Comparison of ENCODE assay signal across 12 mouse cellular contexts in the genomic region with DNA sequence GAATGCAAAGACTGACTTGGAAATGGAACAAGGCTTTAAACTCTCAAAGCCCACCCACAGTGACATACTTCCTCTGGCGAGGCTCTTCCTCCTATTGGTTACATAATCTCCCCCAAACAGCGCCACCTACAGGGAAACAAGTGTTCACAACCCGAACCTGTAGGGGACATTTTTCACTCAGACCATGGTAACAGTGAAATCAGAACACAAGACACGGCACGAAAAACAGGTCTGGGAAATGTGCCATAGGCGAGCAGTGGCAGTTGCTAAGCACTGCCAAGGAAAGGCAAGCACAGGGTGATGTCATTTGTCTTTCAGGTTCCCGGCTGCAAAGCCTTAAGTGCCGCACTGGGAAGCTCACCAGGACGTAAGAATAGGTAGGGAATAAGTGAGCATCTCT.
DNase-seq lines count a peak whose midpoint lies in the region; ATAC-seq lines count a peak whose summit lies in the region.
"Had no signal": no experiment of that assay in that cellular context is flagged by ENCODE, and none has a peak within 500 bp of the region (broad histone marks: within the 10 kb centered on the region; RNA-seq: fewer than 3 reads in every experiment).

No protein-coding gene starts in this region.

- no peak overlapping the region for H3K4me3 ChIP-seq in heart, embryonic 11.5 days (ENCODE audit: low read depth, low read length)
- H3K4me3 ChIP-seq in forebrain, embryonic 11.5 days (ENCODE audit: low read depth, low read length): no peak overlapping the region
- H3K4me3 ChIP-seq: midbrain, embryonic 10.5 days; neural tube, embryonic 12.5 days had no signal

- intact Hi-C loops in left cerebral cortex, postnatal 25 days (cut with DNase I): no loop called here

- 89% methylated on average over 9 of the region's 9 CpGs for WGBS in heart, embryonic 11.5 days (ENCODE audit: insufficient replicate concordance)
- WGBS in forebrain, embryonic 11.5 days: 95% methylated on average over 9 of the region's 9 CpGs

- no peak overlapping the region for H3K27ac ChIP-seq in heart, embryonic 11.5 days (ENCODE audit: low read depth, low read length)
- H3K27ac ChIP-seq in forebrain, embryonic 11.5 days (ENCODE audit: low read depth, low read length): no peak overlapping the region
- H3K27ac ChIP-seq: midbrain, embryonic 10.5 days; neural tube, embryonic 12.5 days had no signal

- no peak overlapping the region for H3K4me2 ChIP-seq in heart, embryonic 11.5 days
- no peak overlapping the region for H3K4me2 ChIP-seq in forebrain, embryonic 11.5 days (ENCODE audit: low read depth, low read length, severe bottlenecking)
- H3K4me2 ChIP-seq: liver, embryonic 11.5 days; neural tube, embryonic 12.5 days had no signal

- DNase-seq in adrenal gland, postnatal 10 days: peak; percentile 26
- DNase-seq in adrenal gland, adult 18-20 months (ENCODE audit: low spot score in 2 of 2): no peak
- DNase-seq in heart, postnatal 4 days: peak; percentile 13
- DNase-seq in lung, postnatal 36 days: peak; percentile 58
- DNase-seq in lung, postnatal 14 days: no peak
- peak; percentile 12 to 37 for DNase-seq in left cerebral cortex, postnatal 25 days (ENCODE audit: low spot score in 2 of 2)
- no peak for DNase-seq in forebrain, embryonic 11.5 days (ENCODE audit: low spot score)
- DNase-seq: spleen, adult 18-20 months had no signal

- peaks cover 3% of the 10 kb centered on the region; the same call in 1 of the 2 replicates for H3K4me1 ChIP-seq in heart, embryonic 11.5 days (ENCODE audit: control insufficient read depth, insufficient read depth, low read length)
- H3K4me1 ChIP-seq in forebrain, embryonic 11.5 days (replicated peaks; ENCODE audit: control insufficient read depth, insufficient read depth, low read length): no peaks in the 10 kb centered on the region

- no peaks in the 10 kb centered on the region for H3K36me3 ChIP-seq in heart, embryonic 11.5 days (ENCODE audit: control insufficient read depth, insufficient read depth, low read length)
- H3K36me3 ChIP-seq in forebrain, embryonic 11.5 days (ENCODE audit: control insufficient read depth, insufficient read depth, low read length): no peaks in the 10 kb centered on the region
- H3K36me3 ChIP-seq: midbrain, embryonic 10.5 days; neural tube, embryonic 12.5 days had no signal

- no peak overlapping the region for H3K9ac ChIP-seq in heart, embryonic 11.5 days (ENCODE audit: low read depth, low read length)
- no peak overlapping the region for H3K9ac ChIP-seq in forebrain, embryonic 11.5 days (ENCODE audit: low read length)
- H3K9ac ChIP-seq: neural tube, embryonic 12.5 days had no signal

- ATAC-seq in heart, embryonic 11.5 days (replicated peaks; ENCODE audit: insufficient number of reproducible peaks, low FRiP score, low TSS enrichment): no peak
- ATAC-seq in forebrain, embryonic 11.5 days (replicated peaks; ENCODE audit: low FRiP score): no peak

- no peaks in the 10 kb centered on the region for H3K27me3 ChIP-seq in heart, embryonic 11.5 days (ENCODE audit: control insufficient read depth, insufficient read depth, low read length)
- H3K27me3 ChIP-seq in forebrain, embryonic 11.5 days (ENCODE audit: control insufficient read depth, insufficient read depth, low read length): no peaks in the 10 kb centered on the region
- H3K27me3 ChIP-seq: neural tube, embryonic 12.5 days had no signal

- H3K9me3 ChIP-seq in heart, embryonic 11.5 days (replicated peaks; ENCODE audit: control insufficient read depth, low read length): no peaks in the 10 kb centered on the region
- no peaks in the 10 kb centered on the region for H3K9me3 ChIP-seq in forebrain, embryonic 11.5 days (ENCODE audit: control insufficient read depth, low read length)
- H3K9me3 ChIP-seq: midbrain, embryonic 10.5 days; neural tube, embryonic 12.5 days had no signal

Comparison
In these comparisons a context has a peak if more than half of its experiments do, and no peak if none do; other contexts are left out.
1. DNase-seq: peak in adrenal gland, postnatal 10 days (single experiment), heart, postnatal 4 days (single experiment), lung, postnatal 36 days (single experiment) and left cerebral cortex, postnatal 25 days (2 of 2); none in adrenal gland, adult 18-20 months (0 of 2), lung, postnatal 14 days (single experiment) and forebrain, embryonic 11.5 days (single experiment).